Mouse (Mus musculus): ENCODE results near the gene Wfdc9.
"Not testable (repeated sequence)": the region's sequence is repeated elsewhere in the genome, so short reads cannot be mapped to it uniquely, and the experiment has no call there.

DNA sequence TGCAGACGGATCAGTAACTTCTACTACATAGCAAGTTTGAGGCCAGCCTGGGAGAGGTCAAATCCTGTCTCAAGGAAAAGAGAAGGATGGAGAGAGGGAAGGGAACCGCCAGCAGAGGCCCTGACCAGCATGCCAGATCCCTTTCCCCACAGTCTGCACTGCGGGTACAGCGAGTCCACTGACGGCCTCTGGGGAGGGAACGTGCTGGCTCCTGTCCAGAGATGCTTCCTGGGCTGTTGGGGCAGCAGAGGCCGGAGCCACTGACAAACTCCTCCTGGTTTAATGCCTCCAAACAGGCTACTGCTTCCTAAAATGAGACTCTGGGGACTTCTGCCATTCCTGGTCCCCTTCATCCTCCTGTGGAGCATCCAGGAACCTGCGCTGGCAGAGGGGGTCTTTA lies 42.9 kb downstream of the Wfdc9 start, which contains the start of the genes Wfdc6b and Wfdc8:
- not testable (repeated sequence) for TF ChIP-seq CTCF (IDR thresholded peaks at IDR 0.05); EP300 (IDR thresholded peaks at IDR 0.05; ENCODE audit: insufficient read depth, low read depth, low read length); POLR2A (IDR thresholded peaks at IDR 0.05; ENCODE audit: insufficient read depth, low read depth, low read length)
